Mouse (Mus musculus) lung, adult 2 months (tissue): ENCODE results near the gene Srrm3.

Experiments used
- CTCF ChIP-seq: fragments of 200-500 bp; IDR thresholded peaks from 2 replicates; pipeline ENCODE4 v1.5.1; 2011; ENCODE audit warnings: mild to moderate bottlenecking, low read length, control low read depth; ENCODE audit not compliant: insufficient read depth
- POLR2A ChIP-seq: fragments of 200-500 bp; IDR thresholded peaks from 2 replicates; pipeline ENCODE4 v1.6.1; 2011; ENCODE audit warnings: low read depth, mild to moderate bottlenecking, control low read depth, low read length, borderline replicate concordance; ENCODE audit errors: extremely low read depth

DNA sequence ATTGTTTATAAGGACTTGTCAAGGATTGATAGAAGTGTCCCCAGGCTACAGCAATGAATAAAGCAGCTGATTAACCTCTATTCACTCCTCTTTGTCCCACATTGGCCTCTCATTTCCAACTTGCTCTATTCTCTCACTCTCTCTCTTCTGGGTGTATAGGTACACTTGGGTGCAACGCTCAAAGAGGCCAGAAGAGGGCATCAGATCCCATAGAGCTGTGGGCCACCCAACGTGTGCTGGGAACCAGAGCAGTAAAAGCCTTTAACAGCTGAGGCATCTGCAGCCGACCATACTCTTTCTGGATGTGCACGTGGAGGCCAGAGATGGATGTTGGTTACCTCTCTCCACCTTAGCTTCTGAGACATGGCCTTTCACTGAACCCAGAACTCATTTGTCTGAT, 3.6 kb upstream of the Srrm3 start:
- TF ChIP-seq POLR2A (no peak), CTCF (no peak)
